Mouse (Mus musculus): ENCODE measurements around the gene Ahnak2. TPM values are rescaled to one million over a fixed set of nuclear protein-coding genes. Genes with fewer than 3 reads are reported as not detected.
A peak's percentile ranks its signal among the peaks of the same experiment; 100 is the strongest.

Gene Ahnak2
- total and polyA plus RNA-seq, 3 experiments = 3.1 to 27.7 (median 14.6) TPM

DNA sequence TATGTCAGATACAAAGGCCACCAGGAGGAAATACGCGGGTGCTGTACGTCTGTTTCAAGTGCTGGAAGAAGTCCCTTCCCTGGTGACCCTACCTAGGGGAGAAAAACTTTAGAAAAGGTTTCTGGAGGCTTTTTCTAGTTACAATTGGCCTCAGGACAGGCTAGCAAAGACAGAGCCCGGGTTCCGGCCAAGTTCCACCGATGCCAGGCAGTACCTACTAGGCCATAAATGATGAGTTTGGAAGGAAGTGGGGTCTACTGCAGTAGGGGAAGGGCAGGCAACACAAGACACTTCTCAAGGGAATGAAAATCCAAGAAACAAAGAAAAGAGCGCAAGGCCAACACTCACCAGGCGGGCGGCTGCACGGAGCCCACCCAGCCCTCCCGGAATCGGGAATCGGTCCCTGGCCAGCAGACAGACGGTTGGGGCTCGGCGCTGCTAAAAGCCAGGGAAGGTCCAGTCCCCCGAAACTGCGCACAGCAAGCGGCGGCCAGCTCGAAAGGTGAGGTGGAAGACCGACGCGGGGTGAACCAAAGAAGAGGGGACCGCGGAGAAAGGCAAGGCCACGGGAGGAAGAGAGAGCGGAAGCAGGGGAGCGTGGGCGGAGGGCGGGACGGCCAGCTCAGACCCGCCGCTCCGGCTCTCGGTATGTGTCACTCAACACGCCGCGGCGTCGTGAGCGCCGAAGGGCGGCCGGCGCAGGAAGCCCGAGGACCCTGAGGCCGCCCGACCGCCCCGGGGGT lies 26.2 kb upstream of the Ahnak2 start:
- in situ Hi-C loops (cut with MboI; ENCODE audit: low pct_ligation_motif_present, low pct_unique_long_range_greater_than_20kb, low sequenced_read_pairs) = no loop called here
- Histone ChIP-seq H3K4me1 (ENCODE audit: control insufficient read depth in 1 of 2, insufficient read depth in 2 of 2) (peaks cover 15 to 60% of the 10 kb centered on the region in 2 experiments), H3K9me3 (replicated peaks; ENCODE audit: low read length) (no peaks in the 10 kb centered on the region), H3K4me2 (ENCODE audit: insufficient read depth, low read depth, poor library complexity, severe bottlenecking) (peak overlapping the region; percentile 94), H3K79me2 (replicated peaks; ENCODE audit: control insufficient read depth, extremely low read depth, insufficient read depth, poor library complexity, severe bottlenecking) (peaks cover 51% of the 10 kb centered on the region), H3K9ac (ENCODE audit: insufficient read depth, low read depth) (peak overlapping the region; percentile 95), H3K36me3 (replicated peaks in 1 of 2; ENCODE audit: control insufficient read depth in 1 of 2, insufficient read depth in 1 of 2, low read length in 1 of 2) (peaks cover 24 to 57% of the 10 kb centered on the region in 2 experiments), H3K27me3 (replicated peaks) (no peaks in the 10 kb centered on the region), H3K4me3 (replicated peaks in 1 of 3; ENCODE audit: low read depth in 2 of 3, low read length in 2 of 3, poor library complexity in 1 of 3) (peak overlapping the region; percentile 81 to 94 (median 92)), H3K27ac (ENCODE audit: insufficient read depth, low read depth) (peak overlapping the region; percentile 50; the same call in 1 of the 2 replicates)
- DNase-seq (ENCODE audit: extremely low read depth) = peak; percentile 73
- peak; percentile 72 for TF ChIP-seq IRF4 (IDR thresholded peaks at IDR 0.05; ENCODE audit: low read depth, low read length)
- TF ChIP-seq GABPA (IDR thresholded peaks at IDR 0.05; ENCODE audit: insufficient replicate concordance, low read depth, low read length) = no peak
- no peak for TF ChIP-seq USF1 (IDR thresholded peaks at IDR 0.05; ENCODE audit: low read depth, low read length)
- TF ChIP-seq NRF1 (IDR thresholded peaks at IDR 0.05; ENCODE audit: low read depth, low read length) = no peak
- no peak for TF ChIP-seq POLR2A (IDR thresholded peaks at IDR 0.05; ENCODE audit: low read depth, low read length)
- TF ChIP-seq JUN (IDR thresholded peaks at IDR 0.05; ENCODE audit: insufficient read depth, low read depth, low read length) = no peak
- no peak for TF ChIP-seq ETS1 (conservative IDR thresholded peaks at IDR 0.05; ENCODE audit: low read depth, low read length)
- no peak for TF ChIP-seq ZKSCAN1 (IDR thresholded peaks at IDR 0.05; ENCODE audit: borderline replicate concordance, low read depth, low read length)
- no peak for TF ChIP-seq SMC3 (IDR thresholded peaks at IDR 0.05; ENCODE audit: low read depth, low read length)
- no peak for TF ChIP-seq MEF2A (IDR thresholded peaks at IDR 0.05; ENCODE audit: borderline replicate concordance, low read depth, low read length)
- TF ChIP-seq MAZ (IDR thresholded peaks at IDR 0.05; ENCODE audit: low read depth, low read length) = no peak; the same call in 1 of the 2 replicates
- no peak for TF ChIP-seq TBP (conservative IDR thresholded peaks at IDR 0.05; ENCODE audit: low read depth, low read length)
- no peak for TF ChIP-seq EP300 (IDR thresholded peaks at IDR 0.05; ENCODE audit: low read length)
- no peak for TF ChIP-seq SIN3A (IDR thresholded peaks at IDR 0.05; ENCODE audit: low read length)
- no peak for TF ChIP-seq CHD1 (IDR thresholded peaks at IDR 0.05; ENCODE audit: low read depth, low read length)
- no peak for TF ChIP-seq BHLHE40 (IDR thresholded peaks at IDR 0.05; ENCODE audit: low read depth, low read length)
- peak; percentile 77 for TF ChIP-seq ZMIZ1 (IDR thresholded peaks at IDR 0.05; ENCODE audit: low read depth, low read length)
- TF ChIP-seq KAT2A (IDR thresholded peaks at IDR 0.05; ENCODE audit: insufficient replicate concordance, low read length) = no peak
- peak; percentile 79 for TF ChIP-seq MAX (IDR thresholded peaks at IDR 0.05; ENCODE audit: low read length)
- no peak for TF ChIP-seq E2F4 (IDR thresholded peaks at IDR 0.05; ENCODE audit: insufficient replicate concordance, low read depth, low read length)
- no peak for TF ChIP-seq ZC3H11A (IDR thresholded peaks at IDR 0.05; ENCODE audit: low read depth, low read length)
- no peak for TF ChIP-seq RAD21 (IDR thresholded peaks at IDR 0.05; ENCODE audit: low read depth, low read length)
- peak; percentile 55; the same call in 1 of the 2 replicates for TF ChIP-seq ELF1 (IDR thresholded peaks at IDR 0.05; ENCODE audit: low read depth, low read length)
- 0 out of 2 replicates have a peak, but pooled peaks have one; percentile 27 for TF ChIP-seq MYC (IDR thresholded peaks at IDR 0.05; ENCODE audit: low read depth, low read length)
- TF ChIP-seq PAX5 (IDR thresholded peaks at IDR 0.05; ENCODE audit: low read length) = no peak
- peak; percentile 70 for TF ChIP-seq MXI1 (IDR thresholded peaks at IDR 0.05; ENCODE audit: low read depth, low read length)
- no peak for TF ChIP-seq USF2 (conservative IDR thresholded peaks at IDR 0.05; ENCODE audit: low read depth, low read length)
- TF ChIP-seq RCOR1 (conservative IDR thresholded peaks at IDR 0.05; ENCODE audit: low read depth, low read length) = no peak
- no peak for TF ChIP-seq JUND (conservative IDR thresholded peaks at IDR 0.05; ENCODE audit: low read depth, low read length)
- no peak for TF ChIP-seq POLR2AphosphoS2 (IDR thresholded peaks at IDR 0.05; ENCODE audit: low read depth, low read length)
- TF ChIP-seq CTCF (conservative IDR thresholded peaks at IDR 0.05 in 1 of 2, IDR thresholded peaks at IDR 0.05 in 1 of 2; ENCODE audit: low read depth in 2 of 2, low read length in 2 of 2) = no peak
- TF ChIP-seq ZNF384 (IDR thresholded peaks at IDR 0.05; ENCODE audit: low read depth, low read length) = no peak
- TF ChIP-seq NELFE (IDR thresholded peaks at IDR 0.05; ENCODE audit: low read depth, low read length) = no peak; the same call in 1 of the 2 replicates
- TF ChIP-seq CHD2 (IDR thresholded peaks at IDR 0.05; ENCODE audit: low read length) = no peak
- TF ChIP-seq UBTF (IDR thresholded peaks at IDR 0.05; ENCODE audit: low read depth, low read length) = peak; percentile 78; the same call in 1 of the 2 replicates
- 0 out of 2 replicates have a peak, but pooled peaks have one; percentile 44 for TF ChIP-seq HCFC1 (IDR thresholded peaks at IDR 0.05; ENCODE audit: low read depth, low read length)
- peak; percentile 65 for TF ChIP-seq TCF12 (IDR thresholded peaks at IDR 0.05; ENCODE audit: low read depth, low read length)
- TF ChIP-seq MAFK (IDR thresholded peaks at IDR 0.05; ENCODE audit: insufficient replicate concordance, low read length) = no peak
- dilution Hi-C loops (cut with MboI; ENCODE audit: extremely low pct_ligation_motif_present, extremely low pct_unique_long_range_greater_than_20kb, low sequenced_read_pairs) = no loop called here

Measured in CH12.LX (cell line).